Mouse (Mus musculus) neural tube, embryonic 11.5 days (tissue): ENCODE results near the gene Ankrd52. TPM values are rescaled to one million over a fixed set of nuclear protein-coding genes. Genes with fewer than 3 reads are reported as not detected.

Experiments
- ATAC-seq: fragments of 200-750 bp; cut with Nextera tagmentation; 2 replicates; pipeline ENCODE4 v1.8.0; 2017; ENCODE audit warnings: moderate number of reproducible peaks, mild to moderate bottlenecking, moderate TSS enrichment, moderate library complexity; ENCODE audit not compliant: insufficient read depth, low FRiP score, low TSS enrichment
- DNase-seq: peaks from one replicate; pipeline ENCODE4 v3.0.0-alpha.2; 2015; ENCODE audit warnings: low spot score
- H3K27ac ChIP-seq: fragments of 300-500 bp; sonication (generic); 2 replicates; pipeline ENCODE4 v1.5.1; 2014; ENCODE audit warnings: low read depth, mild to moderate bottlenecking, low read length
- H3K27me3 ChIP-seq: fragments of 300-500 bp; sonication (generic); 2 replicates; pipeline ENCODE4 v1.6.1; 2014; ENCODE audit warnings: mild to moderate bottlenecking, low read length, mixed read lengths; ENCODE audit not compliant: control insufficient read depth, insufficient read depth
- H3K36me3 ChIP-seq: fragments of 300-500 bp; sonication (generic); 2 replicates; pipeline ENCODE4 v1.6.1; 2014; ENCODE audit warnings: mild to moderate bottlenecking, low read length, moderate library complexity, mixed read lengths; ENCODE audit not compliant: control insufficient read depth, insufficient read depth
- H3K4me1 ChIP-seq: fragments of 300-500 bp; sonication (generic); 2 replicates; pipeline ENCODE4 v1.6.1; 2014; ENCODE audit warnings: low read length, mixed read lengths; ENCODE audit not compliant: control insufficient read depth, insufficient read depth
- H3K4me2 ChIP-seq: fragments of 300-500 bp; sonication (generic); 2 replicates; pipeline ENCODE4 v1.6.1; 2014; ENCODE audit warnings: low read depth, mild to moderate bottlenecking, moderate library complexity
- H3K4me3 ChIP-seq: fragments of 300-500 bp; sonication (generic); 2 replicates; pipeline ENCODE4 v1.5.1; 2014; ENCODE audit warnings: low read depth, low read length
- H3K9ac ChIP-seq: fragments of 300-500 bp; sonication (generic); 2 replicates; pipeline ENCODE4 v1.6.1; 2014; ENCODE audit warnings: mild to moderate bottlenecking, low read length
- H3K9me3 ChIP-seq: fragments of 300-500 bp; sonication (generic); 2 replicates; pipeline ENCODE4 v1.6.1; 2016; ENCODE audit warnings: low read length; ENCODE audit not compliant: control insufficient read depth
- WGBS: fragments of 180-500 bp; shearing (Covaris S2); extraction: QIAGEN DNeasy Blood & Tissue Kit; methylation state at CpG from one replicate; pipeline ENCODE4 v1.1.7; 2014; 5-methylcytosine and 5-hydroxymethylcytosine counted together
- polyA plus RNA-seq: library from polyadenylated mRNA; unstranded; fragments of >200 nt; fragmentation: Nextera tagmentation; extraction: Ambion mirVana; gene quantifications from 2 replicates; pipeline ENCODE4 v1.2.1, GENCODE M21; 2014

The Ankrd52 gene
- polyA plus RNA-seq, 1 experiment from 2014 or later = 9.5 TPM

- H3K27ac ChIP-seq = no peak overlapping the region
- H3K27me3 ChIP-seq = no peaks in the 10 kb centered on the region
- ATAC-seq (no peak), DNase-seq (no peak)
- H3K4me3 ChIP-seq = no peak overlapping the region
- 0 out of 2 replicates have a peak overlapping the region, but pooled peaks have one; percentile 91 for H3K4me2 ChIP-seq
- peaks cover 22% of the 10 kb centered on the region for H3K4me1 ChIP-seq
- H3K9me3 ChIP-seq = no peaks in the 10 kb centered on the region
- H3K36me3 ChIP-seq = peaks cover 9% of the 10 kb centered on the region; the same call in 1 of the 2 replicates
- H3K9ac ChIP-seq = no peak overlapping the region
- WGBS = 75% methylated on average over 1 of the region's 1 CpGs
These were observed 36.2 kb downstream of the Ankrd52 start for GRCm38 (mm10) chr10:128413076-128413475.

- no peak overlapping the region for H3K9ac ChIP-seq
- peaks cover 9% of the 10 kb centered on the region for H3K36me3 ChIP-seq
- no peaks in the 10 kb centered on the region for H3K27me3 ChIP-seq
- no peak for DNase-seq
- no peaks in the 10 kb centered on the region for H3K9me3 ChIP-seq
- 94% methylated on average over 5 of the region's 5 CpGs for WGBS
- H3K4me3 ChIP-seq = no peak overlapping the region
- no peak overlapping the region for H3K4me2 ChIP-seq
- peaks cover 16% of the 10 kb centered on the region for H3K4me1 ChIP-seq
- no peak overlapping the region for H3K27ac ChIP-seq
- ATAC-seq = no peak
These were observed 37.9 kb downstream of the Ankrd52 start for GRCm38 (mm10) chr10:128414848-128415247.

DNA sequence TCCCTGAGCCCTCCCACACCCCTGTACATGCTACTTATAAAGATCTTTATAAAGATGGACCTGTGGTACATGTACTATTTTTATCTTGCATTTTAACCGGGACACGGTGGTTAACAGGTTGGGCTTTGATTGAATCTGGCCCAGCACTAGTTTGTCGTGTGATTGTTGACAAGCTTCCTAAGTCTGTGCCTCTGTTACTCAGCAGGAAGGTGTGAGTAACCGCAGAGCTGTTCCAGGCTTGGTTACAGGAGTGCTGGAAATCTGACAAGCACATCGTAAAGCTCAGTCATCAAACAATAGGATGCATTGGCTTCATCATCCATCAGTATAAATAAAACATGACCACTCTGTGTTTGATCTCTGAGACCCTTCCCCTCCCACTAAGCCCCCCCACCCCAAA is 45.5 kb downstream of the Ankrd52 start:
- WGBS = 83% methylated on average over 5 of the region's 5 CpGs
- Histone ChIP-seq H3K27ac (no peak overlapping the region), H3K4me1 (no peaks in the 10 kb centered on the region), H3K9me3 (no peaks in the 10 kb centered on the region), H3K27me3 (no peaks in the 10 kb centered on the region), H3K36me3 (peaks cover 3% of the 10 kb centered on the region; the same call in 1 of the 2 replicates), H3K4me3 (no peak overlapping the region), H3K9ac (no peak overlapping the region), H3K4me2 (no peak overlapping the region)
- no peak for ATAC-seq
- no peak for DNase-seq

- H3K9ac ChIP-seq = no peak overlapping the region
- peaks cover 3% of the 10 kb centered on the region for H3K36me3 ChIP-seq
- H3K27ac ChIP-seq = no peak overlapping the region
- no peaks in the 10 kb centered on the region for H3K4me1 ChIP-seq
- no peak overlapping the region for H3K4me2 ChIP-seq
- no peaks in the 10 kb centered on the region for H3K27me3 ChIP-seq
- no peak for DNase-seq
- no peak for ATAC-seq
- H3K4me3 ChIP-seq = no peak overlapping the region
- WGBS = 69% methylated on average over 7 of the region's 7 CpGs
- H3K9me3 ChIP-seq = no peaks in the 10 kb centered on the region
These were observed 47.7 kb downstream of the Ankrd52 start for GRCm38 (mm10) chr10:128424604-128425003.

- 91% methylated on average over 3 of the region's 3 CpGs for WGBS
- no peak overlapping the region for H3K4me2 ChIP-seq
- H3K36me3 ChIP-seq = peaks cover 3% of the 10 kb centered on the region
- DNase-seq (no peak), ATAC-seq (no peak)
- no peak overlapping the region for H3K27ac ChIP-seq
- no peak overlapping the region for H3K4me3 ChIP-seq
- no peaks in the 10 kb centered on the region for H3K4me1 ChIP-seq
- no peaks in the 10 kb centered on the region for H3K27me3 ChIP-seq
- H3K9ac ChIP-seq = no peak overlapping the region
- no peaks in the 10 kb centered on the region for H3K9me3 ChIP-seq
These were observed 48.3 kb downstream of the Ankrd52 start for GRCm38 (mm10) chr10:128425260-128425659.

DNA sequence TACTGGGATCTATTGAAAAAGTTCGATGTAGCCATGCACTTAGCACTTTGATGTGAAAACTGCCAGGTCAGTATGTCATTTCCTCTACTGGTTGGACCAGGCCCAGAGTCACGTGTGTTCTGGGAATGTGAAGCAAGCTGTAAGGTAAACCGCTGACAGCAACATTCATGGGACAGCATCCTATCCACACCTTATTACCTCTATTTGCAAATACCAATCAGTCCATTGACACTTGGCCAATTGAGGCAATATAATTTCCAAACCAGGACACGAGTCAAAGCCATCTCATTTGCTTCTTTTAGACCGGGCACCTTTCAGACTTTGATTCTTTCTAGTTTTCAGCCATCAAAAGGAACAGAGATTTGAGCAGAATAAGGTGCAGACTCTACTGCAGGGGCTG is 52.1 kb downstream of the Ankrd52 start:
- Histone ChIP-seq H3K4me2 (no peak overlapping the region), H3K4me1 (no peaks in the 10 kb centered on the region), H3K9me3 (no peaks in the 10 kb centered on the region), H3K36me3 (no peaks in the 10 kb centered on the region; the same call in 1 of the 2 replicates), H3K27me3 (no peaks in the 10 kb centered on the region), H3K27ac (no peak overlapping the region), H3K9ac (no peak overlapping the region), H3K4me3 (no peak overlapping the region)
- ATAC-seq (no peak), DNase-seq (no peak)
- WGBS = 93% methylated on average over 5 of the region's 5 CpGs

GRCm38 (mm10) chr10:128429454-128429853 is 52.5 kb downstream of the Ankrd52 start:
- no peak for ATAC-seq
- no peak for DNase-seq
- 92% methylated on average over 4 of the region's 4 CpGs for WGBS
- Histone ChIP-seq H3K4me1 (no peaks in the 10 kb centered on the region), H3K27me3 (no peaks in the 10 kb centered on the region), H3K9ac (no peak overlapping the region), H3K9me3 (no peaks in the 10 kb centered on the region), H3K4me2 (no peak overlapping the region), H3K36me3 (no peaks in the 10 kb centered on the region; the same call in 1 of the 2 replicates), H3K27ac (no peak overlapping the region), H3K4me3 (no peak overlapping the region)

GRCm38 (mm10) chr10:128433417-128433816 is 56.5 kb downstream of the Ankrd52 start:
- Histone ChIP-seq H3K4me1 (no peaks in the 10 kb centered on the region), H3K4me3 (no peak overlapping the region), H3K9me3 (no peaks in the 10 kb centered on the region), H3K27ac (no peak overlapping the region), H3K9ac (no peak overlapping the region), H3K4me2 (no peak overlapping the region), H3K27me3 (no peaks in the 10 kb centered on the region), H3K36me3 (peaks cover 22% of the 10 kb centered on the region)
- ATAC-seq = no peak
- DNase-seq = no peak
- WGBS = 97% methylated on average over 2 of the region's 2 CpGs

DNA sequence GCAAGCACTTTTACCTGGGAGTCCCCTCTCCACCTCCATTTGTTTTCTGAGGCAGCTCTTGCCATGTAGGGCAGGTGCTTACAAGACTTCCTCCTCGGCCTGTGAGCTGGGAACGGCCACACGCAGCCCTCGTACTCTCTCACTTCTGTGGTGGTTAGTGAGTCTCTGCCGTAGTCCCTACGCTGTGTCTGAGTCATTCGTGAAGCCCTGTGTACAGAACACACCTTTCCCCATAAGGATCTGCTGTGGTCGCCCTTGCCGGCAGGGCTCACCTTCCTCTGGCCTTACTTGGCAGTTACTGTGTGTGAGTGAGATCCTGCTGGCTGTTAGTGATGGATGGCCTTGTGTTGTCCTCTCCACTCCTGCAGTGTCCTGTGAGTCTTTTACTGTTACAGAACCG is 57.8 kb downstream of the Ankrd52 start:
- Histone ChIP-seq H3K4me3 (no peak overlapping the region), H3K9ac (no peak overlapping the region), H3K4me2 (no peak overlapping the region), H3K27ac (no peak overlapping the region), H3K36me3 (peaks cover 26% of the 10 kb centered on the region), H3K9me3 (no peaks in the 10 kb centered on the region), H3K27me3 (no peaks in the 10 kb centered on the region), H3K4me1 (no peaks in the 10 kb centered on the region)
- 89% methylated on average over 10 of the region's 10 CpGs for WGBS
- ATAC-seq (no peak), DNase-seq (no peak)
